Mouse (Mus musculus) heart, postnatal 0 days (tissue): ENCODE measurements around the gene Gse1.

ENCODE experiments used
- CTCF ChIP-seq: IDR thresholded peaks from 2 replicates; pipeline ENCODE4 v1.5.1; 2016; ENCODE audit warnings: antibody characterized with exemption, control low read depth, low read depth
- EP300 ChIP-seq: IDR thresholded peaks from 2 replicates; pipeline ENCODE4 v1.6.1; 2016; ENCODE audit warnings: antibody characterized with exemption, low read depth

- TF ChIP-seq CTCF, result no peak
- TF ChIP-seq EP300, result peak; percentile 36; the same call in 1 of the 2 replicates
These were observed 309.1 kb downstream of the Gse1 start for GRCm38 (mm10) chr8:120537207-120537817.
